Mouse (Mus musculus) thymus, postnatal 10 days (tissue): ENCODE results near the gene Sh2d3c.

Source experiments
- DNase-seq, 2 experiments: peaks; one replicate each; pipeline ENCODE4 v3.0.0; 2021; ENCODE audit warnings: low spot score in 2 of 2

The Sh2d3c gene

DNA sequence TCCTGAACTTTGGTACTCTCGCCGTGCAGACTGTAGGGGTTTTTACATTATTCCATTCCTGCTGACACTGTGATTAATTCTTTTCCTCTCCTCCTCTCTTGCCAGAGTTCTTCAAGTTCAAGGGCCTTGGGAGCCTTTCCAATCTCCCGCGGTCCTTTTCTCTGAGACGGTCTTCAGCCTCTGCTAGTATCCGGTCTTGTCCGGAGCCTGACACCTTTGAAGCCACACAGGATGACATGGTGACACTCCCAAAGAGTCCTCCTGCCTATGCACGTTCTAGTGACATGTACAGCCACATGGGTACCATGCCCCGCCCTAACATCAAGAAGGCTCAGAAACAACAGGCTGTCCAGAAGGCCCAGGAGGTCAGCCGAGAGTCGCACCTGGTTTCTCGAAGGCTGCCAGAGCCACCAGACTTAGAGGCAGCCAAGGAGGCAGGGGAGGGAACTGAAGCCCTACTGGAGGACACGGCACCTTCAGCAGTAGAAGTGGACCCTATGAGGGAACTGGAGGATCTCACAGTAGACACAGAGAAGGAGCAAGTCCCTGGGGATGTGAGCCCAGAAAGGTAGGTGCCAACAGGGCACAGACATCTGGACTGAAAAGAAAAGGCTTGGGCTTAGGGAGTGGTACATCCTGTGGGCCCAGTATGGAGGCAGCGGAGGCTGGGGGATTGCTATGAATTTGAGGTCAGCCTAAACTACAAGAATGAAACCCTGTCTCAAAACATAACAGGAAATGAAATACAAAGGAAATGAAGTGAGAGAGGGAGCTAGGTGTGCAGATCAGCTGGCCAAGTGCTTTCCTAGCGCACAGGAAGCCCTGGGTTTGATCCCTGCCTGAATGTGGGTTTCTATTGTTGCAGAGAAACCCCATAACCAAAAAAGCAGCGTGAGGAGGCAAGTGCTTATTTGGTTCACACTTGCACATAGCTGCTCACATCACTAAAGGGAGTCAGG is 4.3 kb downstream of the Sh2d3c start:
- peak; percentile 51 to 56 for DNase-seq

GRCm38 (mm10) chr2:32727435-32727834 is 6.6 kb downstream of the Sh2d3c start:
- DNase-seq, result peak; percentile 64 to 69

GRCm38 (mm10) chr2:32728463-32728862 is 7.6 kb downstream of the Sh2d3c start:
- no peak for DNase-seq

GRCm38 (mm10) chr2:32729547-32729946 is 8.7 kb downstream of the Sh2d3c start:
- DNase-seq, result no peak

DNA sequence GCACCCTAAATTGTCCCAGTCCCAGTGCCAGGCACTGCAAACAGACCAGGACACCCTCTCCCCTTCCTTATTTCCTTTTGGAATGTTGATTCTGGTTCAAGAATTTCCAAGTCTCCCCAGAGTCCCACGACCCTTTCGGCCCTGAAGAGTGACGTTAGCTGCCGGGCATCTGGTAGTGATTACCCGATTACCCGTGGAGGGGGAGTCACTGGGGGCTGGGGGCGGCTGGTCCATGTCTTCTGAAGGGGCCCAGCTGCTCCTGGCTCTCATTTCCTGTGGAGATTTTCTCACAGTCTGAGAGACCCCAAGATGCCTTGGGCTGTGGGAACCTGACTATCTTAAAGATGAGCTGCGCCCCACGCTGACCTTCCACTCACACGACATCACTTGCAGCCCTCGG is 10.0 kb downstream of the Sh2d3c start:
- DNase-seq, result no peak

DNA sequence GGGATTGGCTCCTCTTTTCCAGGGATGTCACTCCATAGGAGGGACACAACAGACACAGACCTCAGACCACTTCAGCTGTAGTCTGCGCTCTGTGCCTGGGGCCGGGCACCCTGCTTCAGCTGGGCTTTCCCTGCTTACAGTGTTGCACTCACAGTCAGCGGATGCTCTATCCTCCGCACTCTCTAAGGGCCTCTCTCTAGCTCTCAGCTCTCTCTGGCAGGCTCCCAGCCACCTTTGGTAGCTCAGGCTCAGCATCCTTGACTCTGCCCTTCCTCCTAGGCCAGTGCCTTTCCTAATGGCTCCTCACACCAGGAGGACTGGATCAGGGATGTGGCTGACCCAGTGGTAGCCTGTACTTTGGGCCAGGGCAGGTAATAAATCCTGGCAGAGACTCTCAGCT is 11.1 kb downstream of the Sh2d3c start:
- no peak for DNase-seq

- DNase-seq, result no peak
Measured at GRCm38 (mm10) chr2:32732695-32733094, 11.8 kb downstream of the Sh2d3c start.

DNA sequence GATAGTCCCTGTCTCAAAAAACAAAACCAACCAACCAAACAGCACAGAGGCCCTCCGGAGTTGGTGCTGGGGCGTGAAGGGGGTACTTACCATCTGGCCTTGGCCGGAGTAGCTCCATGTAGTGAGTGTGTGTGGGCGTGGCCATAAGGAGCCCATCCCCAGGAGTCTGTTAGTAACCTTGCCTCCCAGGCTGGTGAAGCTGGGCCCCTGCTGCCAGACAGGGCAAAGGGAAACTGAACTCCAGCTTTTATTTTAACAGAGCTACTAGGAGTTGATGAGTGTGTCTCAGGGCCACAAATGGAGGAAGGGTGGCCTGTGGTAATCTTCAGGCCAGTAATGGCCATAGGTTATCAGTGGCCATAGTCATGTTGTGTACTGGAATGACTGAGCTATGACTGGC is 13.6 kb downstream of the Sh2d3c start:
- DNase-seq, result no peak

DNA sequence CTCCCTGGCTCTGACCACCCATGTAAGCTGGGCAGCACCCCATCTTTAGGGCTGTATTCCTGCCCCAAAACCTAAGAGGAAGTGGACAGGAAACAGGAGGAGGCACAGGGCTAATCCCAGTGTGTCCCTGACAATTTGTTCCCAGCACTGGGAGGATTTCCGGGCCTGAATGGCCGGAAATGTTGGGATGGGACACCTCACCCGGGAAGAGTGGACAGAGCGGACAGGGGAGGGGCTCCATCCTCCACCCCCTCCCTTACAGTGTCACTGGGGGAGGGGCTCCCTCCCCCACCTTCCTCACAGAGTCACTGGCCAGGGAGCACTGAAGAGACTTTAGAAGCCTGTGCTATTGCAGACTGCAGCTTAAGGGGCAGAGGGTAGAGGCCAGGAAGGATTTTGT is 14.1 kb downstream of the Sh2d3c start:
- no peak for DNase-seq

- no peak for DNase-seq
Measured at GRCm38 (mm10) chr2:32736306-32736829, 15.5 kb downstream of the Sh2d3c start.

- no peak for DNase-seq
Measured at GRCm38 (mm10) chr2:32737008-32737407, 16.2 kb downstream of the Sh2d3c start.

DNA sequence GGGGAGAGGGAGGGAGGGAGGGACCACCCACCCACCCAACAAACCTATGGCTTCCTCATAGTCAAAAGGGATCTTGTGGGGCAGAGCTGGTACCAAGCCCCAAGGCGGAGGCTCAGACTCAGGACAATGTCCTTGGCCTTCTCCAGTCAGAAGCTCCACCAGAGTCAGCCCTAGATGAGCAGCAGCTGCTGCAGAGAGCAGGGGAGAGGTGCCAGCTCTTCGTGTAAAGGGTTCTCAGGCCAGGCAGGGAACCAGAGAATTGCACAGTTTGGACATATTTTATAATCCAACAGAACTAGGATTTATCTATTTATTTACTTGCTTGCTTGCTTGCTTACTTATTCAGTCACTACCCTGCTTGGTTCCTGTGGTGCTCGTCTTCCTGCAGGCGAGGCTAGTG is 18.5 kb downstream of the Sh2d3c start:
- DNase-seq, result no peak

GRCm38 (mm10) chr2:32740916-32741272 is 20.0 kb downstream of the Sh2d3c start, which contains the start of gene 6330409D20Rik:
TSS of gene 6330409D20Rik (minus strand) at chr2:32741016.
- no peak for DNase-seq

GRCm38 (mm10) chr2:32741273-32742172 is 20.7 kb downstream of the Sh2d3c start:
- no peak for DNase-seq

GRCm38 (mm10) chr2:32742173-32742531 is 21.3 kb downstream of the Sh2d3c start:
- DNase-seq, result no peak

DNA sequence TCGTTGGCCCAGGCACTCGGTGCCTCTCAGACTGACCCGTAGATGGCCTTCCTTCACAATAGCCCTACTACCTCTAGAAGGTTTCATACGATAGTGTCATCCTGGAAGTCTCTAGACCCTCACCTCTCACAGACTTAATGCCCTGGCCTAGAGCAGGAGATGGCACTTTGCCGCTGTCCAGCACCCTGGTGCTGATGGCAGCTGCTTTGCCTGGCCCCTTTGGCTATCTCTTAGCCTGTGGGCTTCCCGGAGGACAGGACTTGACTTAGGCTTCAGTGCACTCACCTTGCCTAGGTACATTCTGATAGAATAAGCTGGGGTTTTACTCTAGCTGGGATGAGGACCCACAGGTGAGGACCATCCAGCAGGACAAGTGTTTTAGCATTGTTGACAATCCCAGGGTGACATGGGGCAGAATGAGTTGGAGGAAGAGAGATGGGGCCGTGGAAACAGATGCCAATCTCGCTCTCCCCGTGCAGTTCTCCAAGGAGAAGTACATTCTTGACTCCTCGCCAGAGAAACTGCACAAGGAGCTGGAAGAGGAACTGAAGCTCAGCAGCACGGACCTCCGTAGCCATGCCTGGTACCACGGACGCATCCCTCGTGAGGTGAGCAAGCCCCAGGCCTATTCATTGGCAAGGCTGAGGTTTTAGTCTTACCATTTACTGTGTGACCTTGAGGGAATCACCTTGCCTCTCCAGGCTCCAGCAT is 23.6 kb downstream of the Sh2d3c start:
- DNase-seq, result no peak

DNA sequence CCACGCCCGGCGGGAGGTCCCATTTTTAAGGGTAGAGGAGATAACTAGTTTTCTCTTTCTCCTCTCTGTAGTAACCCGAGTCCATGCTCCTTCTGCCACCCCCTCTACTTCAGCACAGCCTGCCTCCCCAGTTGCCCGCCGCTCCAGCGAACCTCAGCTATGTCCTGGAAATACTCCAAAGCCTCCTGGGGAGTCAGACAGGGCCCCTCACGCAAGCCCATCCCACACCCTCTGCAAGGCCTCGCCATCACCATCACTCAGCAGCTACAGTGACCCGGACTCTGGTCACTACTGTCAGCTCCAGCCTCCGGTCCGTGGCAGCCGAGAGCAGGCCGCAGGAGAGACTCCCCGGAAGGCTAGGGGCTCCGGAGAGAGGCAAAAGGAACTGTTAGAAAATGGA is 28.2 kb downstream of the Sh2d3c start:
- no peak for DNase-seq

DNA sequence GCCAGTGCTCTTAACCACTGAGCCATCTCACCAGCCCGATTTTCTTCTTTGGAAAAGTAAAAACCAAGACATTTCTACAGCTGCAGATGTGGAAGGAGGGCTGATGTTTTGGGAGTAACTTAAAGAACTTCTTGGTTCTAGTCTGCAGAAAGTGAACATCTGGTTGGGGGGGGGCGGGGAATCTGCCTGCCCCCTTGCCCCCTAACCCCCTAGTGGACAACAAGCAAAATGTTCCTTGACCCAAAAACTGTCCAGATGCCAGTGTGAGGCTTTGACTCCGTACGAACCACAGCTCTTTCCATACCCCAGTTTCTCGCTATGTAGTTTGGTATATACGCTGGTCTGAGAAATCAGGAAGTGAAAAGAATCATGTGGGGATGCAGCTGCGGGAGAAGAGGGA is 29.3 kb downstream of the Sh2d3c start:
- DNase-seq, result no peak

- DNase-seq, result no peak
Measured at GRCm38 (mm10) chr2:32750887-32751664, 30.2 kb downstream of the Sh2d3c start.

DNA sequence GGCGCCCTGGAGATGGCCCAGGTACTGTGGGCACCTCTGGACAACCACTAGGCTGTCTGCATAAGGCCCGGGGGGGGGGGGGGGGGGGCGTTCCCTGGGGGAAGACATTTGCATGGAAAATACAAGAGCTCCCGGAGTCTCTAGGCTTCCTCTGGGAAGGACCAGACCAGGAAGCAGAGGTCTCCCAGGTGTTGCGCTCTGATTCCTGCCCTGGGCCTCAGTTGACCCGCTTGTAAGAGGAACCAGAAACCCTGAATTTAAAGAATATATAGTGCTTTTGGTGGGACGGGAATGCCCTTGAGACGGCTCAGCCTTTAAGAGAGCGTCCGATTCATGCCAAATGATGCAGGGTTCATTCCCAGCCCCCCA is 30.8 kb downstream of the Sh2d3c start:
- no peak for DNase-seq

DNA sequence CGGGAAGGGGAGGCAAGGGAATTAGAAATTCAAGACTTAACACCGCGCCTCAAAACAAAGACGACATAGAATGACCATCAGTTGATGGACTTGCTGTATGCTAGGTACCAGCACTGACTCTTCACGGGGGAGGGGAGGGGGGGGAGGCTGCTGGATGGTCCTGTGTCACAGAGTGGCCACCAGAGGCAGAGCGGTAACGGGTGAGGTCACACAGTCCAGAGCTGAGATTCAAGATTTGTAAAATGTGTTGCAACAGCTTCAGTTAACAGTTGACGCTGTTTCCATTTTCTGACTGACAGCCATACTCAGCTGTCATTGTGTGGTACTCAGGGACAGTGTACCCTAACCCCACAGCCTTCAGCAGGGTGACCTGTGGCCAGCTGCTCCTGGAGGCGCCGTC is 31.3 kb downstream of the Sh2d3c start:
- DNase-seq, result no peak
